Mouse (Mus musculus) midbrain, embryonic 12.5 days (tissue): ENCODE results near the gene Copz1. TPM values are rescaled to one million over a fixed set of nuclear protein-coding genes. Genes with fewer than 3 reads are reported as not detected.
A peak's percentile ranks its signal among the peaks of the same experiment; 100 is the strongest.

ENCODE experiments used
- microRNA counts: library from miRNA; unstranded; fragments of <30 nt; microRNA quantifications from one replicate; lab custom pipeline; 2017
- microRNA-seq: library from miRNA; unstranded; fragments of <30 nt; microRNA quantifications from one replicate; pipeline ENCODE4, GENCODE M21; 2017
- polyA plus RNA-seq: library from polyadenylated mRNA; unstranded; fragments of >200 nt; fragmentation: Nextera tagmentation; extraction: Ambion mirVana; gene quantifications from 2 replicates; pipeline ENCODE4 v1.2.1, GENCODE M21; 2016

The Copz1 gene
- polyA plus RNA-seq, 1 experiment from 2014 or later, result 235 TPM

MicroRNAs within 50 kb of the gene (microRNA counts, 519-probe panel; counts per million panel counts)
- 6,431 counts per million, percentile 69 among the panel's probes with 10 or more counts for microRNA mmu-miR-148b (lab: Ali Mortazavi, UCI)

Small RNA genes lying within 50 kb of the gene (microRNA-seq; reads per million reads assigned to microRNA genes)
- 304 reads per million, percentile 64 among the genes with 10 or more reads in this experiment for gene Mir148b

Other genes starting within 250 kb of the Copz1 start
- gene Smug1, start 105.6 kb upstream of the Copz1 start, polyA plus RNA-seq, result 27.5 and 28.9 TPM in 2 replicates
- gene Cbx5, start 32.9 kb upstream of the Copz1 start, polyA plus RNA-seq, result 203 and 216 TPM in 2 replicates
- gene Hnrnpa1, start 32.3 kb upstream of the Copz1 start, polyA plus RNA-seq, result 1,196 and 1,287 TPM in 2 replicates
- 3.4 and 3.8 TPM in 2 replicates for gene Nfe2, start 14.3 kb upstream of the Copz1 start, polyA plus RNA-seq
- 0.10 and 0.20 TPM in 2 replicates for gene Gpr84, start 37.9 kb downstream of the Copz1 start, polyA plus RNA-seq
- 19.6 and 20.8 TPM in 2 replicates for gene Zfp385a, start 67.4 kb downstream of the Copz1 start, polyA plus RNA-seq
- 19.0 and 21.2 TPM in 2 replicates for gene Itga5, start 94.0 kb downstream of the Copz1 start, polyA plus RNA-seq
- gene Gtsf1, start 157.8 kb downstream of the Copz1 start, polyA plus RNA-seq, result not detected in 2 replicates
- 0.34 TPM in 1 of 2 replicates, not detected in the other for gene Gtsf2, start 175.8 kb downstream of the Copz1 start, polyA plus RNA-seq
- 1.8 TPM in 2 replicates for gene Nckap1l, start 181.1 kb downstream of the Copz1 start, polyA plus RNA-seq
- gene Pde1b, start 230.3 kb downstream of the Copz1 start, polyA plus RNA-seq, result 47.8 and 48.7 TPM in 2 replicates